Mouse (Mus musculus) CH12.LX (cell line): ENCODE data around the gene Sult1d1. TPM values are rescaled to one million over a fixed set of nuclear protein-coding genes. Genes with fewer than 3 reads are reported as not detected.

Experiments used
- DNase-seq: peaks from one replicate; pipeline ENCODE4 v3.0.0-alpha.2; 2013; ENCODE audit errors: extremely low read depth
- H3K27ac ChIP-seq: 2 replicates; pipeline ENCODE4 v1.5.1; 2012; ENCODE audit warnings: low read depth, mild to moderate bottlenecking, control low read depth, moderate library complexity; ENCODE audit not compliant: insufficient read depth
- H3K27me3 ChIP-seq: replicated peaks from 2 replicates; pipeline ENCODE3; 2012; ENCODE audit warnings: inconsistent platforms
- H3K36me3 ChIP-seq, 2 experiments: replicated peaks in 1 of 2; 2 replicates each; pipeline versions ENCODE3 to v1.6.1; 2012; ENCODE audit warnings: inconsistent platforms in 1 of 2, low read length in 1 of 2, mild to moderate bottlenecking in 1 of 2, mixed read lengths in 1 of 2, moderate library complexity in 1 of 2; ENCODE audit not compliant: control insufficient read depth in 1 of 2, insufficient read depth in 1 of 2
- H3K4me1 ChIP-seq, 2 experiments: 2 replicates each; pipeline ENCODE4 v1.6.1; 2012; ENCODE audit warnings: inconsistent platforms in 1 of 2, moderate library complexity in 1 of 2; ENCODE audit not compliant: insufficient read depth in 2 of 2, control insufficient read depth in 1 of 2
- H3K4me2 ChIP-seq: 2 replicates; pipeline ENCODE4 v1.6.1; 2012; ENCODE audit warnings: low read depth, mild to moderate bottlenecking, control low read depth; ENCODE audit not compliant: poor library complexity, insufficient read depth, severe bottlenecking
- H3K4me3 ChIP-seq, 3 experiments: fragments of 150-350 bp in 1 of 3; sonication (generic) in 1 of 3; replicated peaks in 1 of 3; 2 replicates each; pipeline versions ENCODE3 to v1.5.1; 2011 to 2012; ENCODE audit warnings: low read depth in 2 of 3, low read length in 2 of 3, mild to moderate bottlenecking in 2 of 3, moderate library complexity in 2 of 3, control low read depth in 1 of 3, improper control_type of control experiment in 1 of 3, inconsistent platforms in 1 of 3, mixed read lengths in 1 of 3; ENCODE audit not compliant: poor library complexity in 1 of 3
- H3K79me2 ChIP-seq: replicated peaks from 2 replicates; pipeline ENCODE4 v1.6.1; 2012; ENCODE audit warnings: mild to moderate bottlenecking, moderate library complexity; ENCODE audit not compliant: control insufficient read depth, poor library complexity, insufficient read depth, severe bottlenecking; ENCODE audit errors: extremely low read depth
- H3K9ac ChIP-seq: 2 replicates; pipeline ENCODE4 v1.6.1; 2012; ENCODE audit warnings: low read depth, mild to moderate bottlenecking, control low read depth, moderate library complexity; ENCODE audit not compliant: insufficient read depth
- H3K9me3 ChIP-seq: replicated peaks from 2 replicates; pipeline ENCODE3; 2012; ENCODE audit warnings: low read length, inconsistent platforms, mixed read lengths
- E2F4 ChIP-seq: IDR thresholded peaks from 2 replicates; pipeline ENCODE4 v1.6.1; 2011; ENCODE audit warnings: low read depth, low read length, improper control_type of control experiment; ENCODE audit not compliant: insufficient replicate concordance
- ELF1 ChIP-seq: IDR thresholded peaks from 2 replicates; pipeline ENCODE4 v1.6.1; 2014; ENCODE audit warnings: low read depth, mild to moderate bottlenecking, inconsistent platforms, low read length, improper control_type of control experiment
- EP300 ChIP-seq: IDR thresholded peaks from 2 replicates; pipeline ENCODE4 v1.6.1; 2011; ENCODE audit warnings: low read length, improper control_type of control experiment
- ETS1 ChIP-seq: conservative IDR thresholded peaks from 2 replicates; pipeline ENCODE4 v1.6.1; 2012; ENCODE audit warnings: low read depth, mild to moderate bottlenecking, inconsistent platforms, low read length, improper control_type of control experiment, moderate library complexity
- GABPA ChIP-seq: IDR thresholded peaks from 2 replicates; pipeline ENCODE4 v1.6.1; 2012; ENCODE audit warnings: low read depth, low read length, improper control_type of control experiment, inconsistent platforms; ENCODE audit not compliant: insufficient replicate concordance
- HCFC1 ChIP-seq: IDR thresholded peaks from 2 replicates; pipeline ENCODE4 v1.6.1; 2012; ENCODE audit warnings: low read depth, mild to moderate bottlenecking, inconsistent platforms, low read length, improper control_type of control experiment
- IRF4 ChIP-seq: IDR thresholded peaks from 2 replicates; pipeline ENCODE4 v1.6.1; 2014; ENCODE audit warnings: low read depth, mild to moderate bottlenecking, inconsistent platforms, low read length, improper control_type of control experiment
- JUN ChIP-seq: IDR thresholded peaks from 2 replicates; pipeline ENCODE4 v1.6.1; 2011; ENCODE audit warnings: low read depth, mild to moderate bottlenecking, low read length, improper control_type of control experiment, moderate library complexity; ENCODE audit not compliant: insufficient read depth
- MAFK ChIP-seq: IDR thresholded peaks from 2 replicates; pipeline ENCODE4 v1.6.1; 2011; ENCODE audit warnings: low read length, improper control_type of control experiment; ENCODE audit not compliant: insufficient replicate concordance
- MAX ChIP-seq: IDR thresholded peaks from 2 replicates; pipeline ENCODE4 v1.6.1; 2011; ENCODE audit warnings: low read length, improper control_type of control experiment
- MAZ ChIP-seq: IDR thresholded peaks from 2 replicates; pipeline ENCODE4 v1.6.1; 2012; ENCODE audit warnings: low read depth, mild to moderate bottlenecking, inconsistent platforms, low read length, improper control_type of control experiment, moderate library complexity
- MXI1 ChIP-seq: IDR thresholded peaks from 2 replicates; pipeline ENCODE4 v1.6.1; 2011; ENCODE audit warnings: mild to moderate bottlenecking, low read depth, low read length, improper control_type of control experiment
- MYC ChIP-seq: IDR thresholded peaks from 2 replicates; pipeline ENCODE4 v1.6.1; 2011; ENCODE audit warnings: low read depth, mild to moderate bottlenecking, improper control_type of control experiment, low read length
- PAX5 ChIP-seq: IDR thresholded peaks from 2 replicates; pipeline ENCODE4 v1.6.1; 2012; ENCODE audit warnings: low read length, inconsistent platforms, mixed read lengths
- POLR2AphosphoS2 ChIP-seq: IDR thresholded peaks from 2 replicates; pipeline ENCODE4 v1.6.1; 2011; ENCODE audit warnings: low read depth, low read length, improper control_type of control experiment
- RAD21 ChIP-seq: IDR thresholded peaks from 2 replicates; pipeline ENCODE4 v1.6.1; 2011; ENCODE audit warnings: low read depth, mild to moderate bottlenecking, low read length, improper control_type of control experiment, moderate library complexity
- SIN3A ChIP-seq: IDR thresholded peaks from 2 replicates; pipeline ENCODE4 v1.6.1; 2012; ENCODE audit warnings: low read length, improper control_type of control experiment, inconsistent platforms
- TBP ChIP-seq: conservative IDR thresholded peaks from 2 replicates; pipeline ENCODE4 v1.6.1; 2011; ENCODE audit warnings: low read depth, low read length, improper control_type of control experiment
- UBTF ChIP-seq: IDR thresholded peaks from 2 replicates; pipeline ENCODE4 v1.6.1; 2012; ENCODE audit warnings: low read depth, mild to moderate bottlenecking, inconsistent platforms, low read length, improper control_type of control experiment, moderate library complexity
- ZKSCAN1 ChIP-seq: IDR thresholded peaks from 2 replicates; pipeline ENCODE4 v1.6.1; 2012; ENCODE audit warnings: low read depth, inconsistent platforms, low read length, improper control_type of control experiment, borderline replicate concordance
- ZNF384 ChIP-seq: IDR thresholded peaks from 2 replicates; pipeline ENCODE4 v1.6.1; 2012; ENCODE audit warnings: low read depth, low read length, improper control_type of control experiment, inconsistent platforms
- dilution Hi-C: fragments of 300-500 bp; cut with MboI; formaldehyde crosslinking; loops from 2 replicates; pipeline ENCODE4 v1.14.3; 2020; ENCODE audit warnings: low sequenced_read_pairs; ENCODE audit not compliant: extremely low pct_unique_long_range_greater_than_20kb, extremely low pct_ligation_motif_present
- in situ Hi-C: fragments of 300-500 bp; cut with MboI; formaldehyde crosslinking; loops from 3 replicates; pipeline ENCODE4 v1.14.3; 2019; ENCODE audit warnings: low sequenced_read_pairs, low pct_ligation_motif_present, low pct_unique_long_range_greater_than_20kb, mixed read lengths
- polyA plus RNA-seq: library from polyadenylated mRNA; unstranded; fragments of >175 nt; gene quantifications from 2 replicates; pipeline ENCODE4 v1.2.1, GENCODE M21; 2012; ENCODE audit warnings: low read depth; ENCODE audit not compliant: insufficient read length
- total RNA-seq, 2 experiments: library from RNA; depleted of rRNA; stranded (reverse); fragments of 300-350 nt in 1 of 2; fragments of >200 nt in 1 of 2; gene quantifications; 2 replicates each; pipeline ENCODE4 v1.2.3; 2012 to 2014

The Sult1d1 gene
- total and polyA plus RNA-seq, 3 experiments, result not detected

GRCm38 (mm10) chr5:87580389-87580788 is 11.6 kb upstream of the Sult1d1 start:
- TF ChIP-seq UBTF, result no peak
- TF ChIP-seq GABPA, result no peak
- no peak for TF ChIP-seq MAZ
- dilution Hi-C loops, result no loop called here
- Histone ChIP-seq H3K4me1 (no peaks in the 10 kb centered on the region; a peak in 1 of 4 replicates), H3K27me3 (no peaks in the 10 kb centered on the region), H3K4me2 (no peak overlapping the region), H3K79me2 (no peaks in the 10 kb centered on the region), H3K27ac (no peak overlapping the region), H3K36me3 (no peaks in the 10 kb centered on the region), H3K9ac (no peak overlapping the region), H3K4me3 (no peak overlapping the region), H3K9me3 (no peaks in the 10 kb centered on the region)
- in situ Hi-C loops, result no loop called here
- no peak for DNase-seq

DNA sequence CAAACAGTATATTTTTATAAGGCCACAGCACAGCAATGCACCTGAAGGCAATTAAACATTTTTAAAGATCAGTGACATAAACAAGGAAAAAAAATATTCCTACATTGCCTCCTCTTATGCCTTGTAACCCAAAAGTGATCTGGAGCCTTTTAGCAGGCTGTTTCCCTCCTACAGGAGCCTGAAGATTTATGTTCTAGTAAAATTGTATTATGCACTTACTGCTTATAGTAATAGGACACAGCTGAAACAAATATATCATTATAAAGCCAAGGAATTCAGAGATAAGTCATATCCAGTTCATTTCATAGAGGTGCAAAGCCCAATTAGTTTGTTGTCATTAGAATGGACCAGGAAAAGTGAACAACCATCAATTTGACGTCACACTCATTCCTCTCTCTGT is 5.3 kb upstream of the Sult1d1 start:
- H3K27ac ChIP-seq, result no peak overlapping the region
- no peak overlapping the region for H3K4me2 ChIP-seq
- TF ChIP-seq RAD21 (no peak), JUN (no peak), IRF4 (no peak), ELF1 (no peak), UBTF (no peak), ZKSCAN1 (no peak), HCFC1 (no peak), MAX (no peak), PAX5 (no peak), MAFK (no peak), MXI1 (no peak), ZNF384 (no peak), TBP (no peak), SIN3A (no peak), POLR2AphosphoS2 (no peak), E2F4 (no peak), MYC (no peak), EP300 (no peak), ETS1 (no peak)
- no peak overlapping the region for H3K4me3 ChIP-seq
- H3K79me2 ChIP-seq, result no peaks in the 10 kb centered on the region
- no peaks in the 10 kb centered on the region for H3K36me3 ChIP-seq
- H3K9ac ChIP-seq, result no peak overlapping the region
- H3K9me3 ChIP-seq, result no peaks in the 10 kb centered on the region
- no peaks in the 10 kb centered on the region for H3K27me3 ChIP-seq
- H3K4me1 ChIP-seq, result no peaks in the 10 kb centered on the region
- in situ Hi-C loops (no loop called here), dilution Hi-C loops (no loop called here)
- DNase-seq, result no peak
